Comparison of ENCODE assay signal across 8 mouse cellular contexts in the genomic region with DNA sequence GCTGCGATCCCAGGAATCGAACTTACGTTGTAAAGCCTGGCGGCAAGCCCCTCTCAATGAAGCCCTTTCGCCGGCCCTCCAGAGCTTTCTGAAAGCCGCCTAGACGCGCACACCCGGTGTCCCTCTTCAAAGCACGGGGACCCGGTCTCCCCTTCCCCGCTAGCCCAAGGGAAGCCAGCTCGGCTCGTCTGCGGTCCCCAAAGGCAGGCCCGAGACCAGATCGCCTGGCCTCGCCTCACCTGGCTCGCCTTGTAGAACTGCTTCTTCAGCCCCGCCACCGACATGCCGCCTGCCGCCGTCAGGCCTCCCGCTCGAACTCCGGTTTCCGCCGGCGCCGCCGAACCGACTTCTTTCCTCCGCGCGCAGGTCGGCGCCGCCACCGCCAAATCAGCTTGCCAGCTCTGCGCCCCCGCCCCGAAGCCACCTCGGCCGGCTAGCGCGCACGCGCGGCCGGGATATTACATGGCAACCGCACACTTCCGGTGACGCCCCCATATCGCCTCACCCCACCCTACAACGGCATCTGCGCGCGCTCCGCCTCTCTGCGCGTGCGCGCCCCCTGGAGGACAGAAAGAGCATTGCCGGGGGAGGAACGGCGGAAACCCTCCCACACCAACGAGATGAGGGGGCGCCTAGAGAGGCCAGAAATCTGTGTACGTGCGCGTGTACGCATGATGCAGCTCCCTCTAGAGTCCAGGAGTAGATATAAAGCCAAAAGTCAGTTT. TPM values are rescaled to one million over a fixed set of nuclear protein-coding genes. Genes with fewer than 3 reads are reported as not detected.
A peak's percentile ranks its signal among the peaks of the same experiment; 100 is the strongest.
DNase-seq lines count a peak whose midpoint lies in the region; ATAC-seq lines count a peak whose summit lies in the region.

Gene Sh3gl1, minus strand, starts transcription at position 460 of the 725 bp plus-strand sequence.

- H3K36me3 ChIP-seq in hindbrain, embryonic 11.5 days (ENCODE audit: control insufficient read depth, insufficient read depth, low read length) = peaks cover 6% of the 10 kb centered on the region; the same call in 1 of the 2 replicates

- peak within 1 kb of the TSS; percentile 86 for H3K4me3 ChIP-seq in hindbrain, embryonic 11.5 days (ENCODE audit: low read depth, low read length)

- WGBS in hindbrain, embryonic 11.5 days = under 1% methylated on average over 74 of the region's 74 CpGs

- H3K9ac ChIP-seq in hindbrain, embryonic 11.5 days (ENCODE audit: low read depth, low read length) = peak within 1 kb of the TSS; percentile 88

- DNase-seq in Muller cell, postnatal 12 days (ENCODE audit: inconsistent ontology term) = peak; percentile 99
- peak; percentile 99 for DNase-seq in cerebellum, adult 9-11 months
- peak; percentile 98 to 100 for DNase-seq in frontal cortex, adult 2 months (ENCODE audit: extremely low spot score in 1 of 2, low spot score in 1 of 2)
- DNase-seq in hindbrain, embryonic 11.5 days (ENCODE audit: low spot score) = peak; percentile 99
- DNase-seq in layer of hippocampus, postnatal 10 days (ENCODE audit: low spot score in 2 of 2) = peak; percentile 100
- DNase-seq in lung, postnatal 10 days = peak; percentile 99
- peak; percentile 99 for DNase-seq in ovary, postnatal 36 days (ENCODE audit: low spot score)
- DNase-seq in thymus, postnatal 25 days = peak; percentile 100

- peaks cover 11% of the 10 kb centered on the region for H3K4me1 ChIP-seq in hindbrain, embryonic 11.5 days (replicated peaks; ENCODE audit: control insufficient read depth, insufficient read depth, low read length)

- H3K9me3 ChIP-seq in hindbrain, embryonic 11.5 days (ENCODE audit: control insufficient read depth, low read length) = no peaks in the 10 kb centered on the region

- ATAC-seq in hindbrain, embryonic 11.5 days (ENCODE audit: low FRiP score) = peak; percentile 92

- peak within 1 kb of the TSS; percentile 58 for H3K4me2 ChIP-seq in hindbrain, embryonic 11.5 days (replicated peaks; ENCODE audit: low read depth, low read length)

- H3K27ac ChIP-seq in hindbrain, embryonic 11.5 days (ENCODE audit: low read depth, low read length) = peak within 1 kb of the TSS; percentile 79

- no peaks in the 10 kb centered on the region for H3K27me3 ChIP-seq in hindbrain, embryonic 11.5 days (ENCODE audit: control insufficient read depth, insufficient read depth, low read length)

RNA-seq across cellular contexts. Expression of gene Sh3gl1, which starts in this region (rescaled TPM):
- 46.0 and 50.7 TPM in 2 replicates for polyA plus RNA-seq in frontal cortex, adult 2 months (2012; rRNA removed)
- polyA plus RNA-seq in hindbrain, embryonic 11.5 days (2014; fragmentation: Nextera tagmentation; extraction: Ambion mirVana) = 112 and 114 TPM in 2 replicates
- 10 to 100 TPM; 58.7 to 59.9 TPM for total RNA-seq in layer of hippocampus, postnatal 10 days (2021)

Comparison
In these comparisons a context has a peak if more than half of its experiments do, and no peak if none do; other contexts are left out.
1. Peak in every context shown above with its lines: DNase-seq, ATAC-seq, H3K4me3 ChIP-seq and H3K27ac ChIP-seq.